Mouse (Mus musculus): ENCODE results near the gene Pik3cb.

DNA sequence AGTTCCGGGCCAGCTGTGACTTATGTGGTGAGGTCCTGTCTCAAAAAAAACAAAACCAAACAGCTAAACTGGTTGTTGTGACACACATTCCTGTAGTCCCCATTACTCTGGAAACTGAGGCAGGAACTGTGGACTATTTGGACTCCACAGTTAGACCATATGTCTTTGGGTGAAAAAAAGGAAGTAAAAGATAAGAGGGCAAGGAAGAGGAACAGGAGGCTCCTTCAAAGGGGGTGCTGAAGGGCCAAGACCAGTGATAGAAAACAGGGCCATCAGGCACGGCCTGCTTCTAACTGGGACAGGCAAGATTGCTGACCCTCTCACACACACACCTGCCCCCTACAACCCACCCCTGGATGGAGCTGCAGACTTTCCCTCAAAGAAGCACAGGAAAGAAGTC is 22.4 kb upstream of the Pik3cb start:
- no peak for TF ChIP-seq CTCF (IDR thresholded peaks at IDR 0.05; ENCODE audit: control insufficient read depth, insufficient read depth, insufficient replicate concordance, low read depth, low read length)
- TF ChIP-seq POLR2A (IDR thresholded peaks at IDR 0.05; ENCODE audit: control insufficient read depth, low read depth, low read length), result no peak

Data from testis, adult 2 months (tissue).